Mouse (Mus musculus): ENCODE measurements around the gene Ube2b.

Gene Ube2b

DNA sequence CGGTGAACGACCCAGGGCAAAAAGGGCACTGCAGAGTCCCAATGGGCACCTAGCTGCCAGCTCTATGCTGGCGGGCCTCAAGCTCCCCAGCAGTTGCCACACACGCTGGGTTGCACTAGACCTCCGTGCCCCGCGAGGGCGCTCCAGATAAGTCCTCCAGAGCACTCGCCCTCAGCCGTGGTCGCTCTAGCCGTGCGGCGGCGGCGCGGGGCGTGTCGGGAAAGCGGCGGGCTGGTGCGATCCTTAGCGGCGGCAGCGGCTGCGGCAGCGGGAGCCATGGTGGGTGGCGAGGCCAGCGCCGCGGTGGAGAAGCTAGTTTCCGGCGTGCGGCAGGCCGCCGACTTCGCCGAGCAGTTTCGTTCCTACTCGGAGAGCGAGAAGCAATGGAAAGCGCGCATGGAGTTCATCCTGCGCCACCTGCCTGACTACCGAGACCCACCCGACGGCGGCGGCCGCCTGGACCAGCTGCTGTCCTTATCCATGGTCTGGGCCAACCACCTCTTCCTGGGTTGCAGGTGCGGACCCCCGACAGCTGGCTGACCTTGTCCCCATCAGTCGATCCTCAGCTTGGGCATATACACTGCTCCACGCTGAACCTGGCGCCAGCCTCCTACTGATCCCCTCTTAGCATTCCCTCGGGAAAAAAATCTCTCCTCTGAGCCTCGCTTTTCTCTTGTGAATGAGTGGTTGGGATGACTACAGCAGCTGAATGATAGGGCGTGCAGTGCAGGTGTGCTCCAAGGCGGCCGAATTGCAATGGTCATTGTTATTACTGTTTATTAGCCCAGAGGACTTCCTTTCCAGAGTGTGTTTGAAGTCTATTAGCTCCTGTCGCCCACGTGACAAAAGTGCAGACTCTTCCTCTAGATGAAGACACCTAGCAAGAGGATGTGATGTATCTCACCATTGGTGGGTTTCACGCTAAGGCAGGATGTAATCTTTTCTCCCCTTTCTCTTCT is 32.8 kb downstream of the Ube2b start, which contains the start of gene Cdkn2aipnl:
Gene Cdkn2aipnl, plus strand, starts transcription at position 219 of the 959 bp plus-strand sequence.
- peak; percentile 85 for DNase-seq (ENCODE audit: low spot score)

DNA sequence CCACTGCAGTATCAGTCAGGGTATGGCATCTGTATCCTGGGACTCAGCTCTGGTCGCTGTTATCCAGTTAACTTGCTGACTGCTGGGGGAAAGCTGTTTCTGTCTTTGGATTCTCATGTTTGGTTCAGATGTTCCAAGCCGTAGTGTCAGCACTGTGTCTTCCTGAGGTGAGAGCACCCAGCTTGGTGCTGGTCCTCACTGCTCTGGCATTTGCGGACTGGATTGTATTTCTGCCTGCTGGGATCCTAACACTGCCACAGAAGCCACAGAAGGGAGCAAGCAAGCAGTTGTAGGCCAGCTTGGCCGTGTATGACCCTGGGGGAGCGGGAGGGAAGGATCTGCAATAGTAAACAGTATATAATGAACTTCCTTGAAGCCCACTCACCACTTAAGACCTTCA is 33.9 kb downstream of the Ube2b start:
- no peak for DNase-seq (ENCODE audit: low spot score)

DNA sequence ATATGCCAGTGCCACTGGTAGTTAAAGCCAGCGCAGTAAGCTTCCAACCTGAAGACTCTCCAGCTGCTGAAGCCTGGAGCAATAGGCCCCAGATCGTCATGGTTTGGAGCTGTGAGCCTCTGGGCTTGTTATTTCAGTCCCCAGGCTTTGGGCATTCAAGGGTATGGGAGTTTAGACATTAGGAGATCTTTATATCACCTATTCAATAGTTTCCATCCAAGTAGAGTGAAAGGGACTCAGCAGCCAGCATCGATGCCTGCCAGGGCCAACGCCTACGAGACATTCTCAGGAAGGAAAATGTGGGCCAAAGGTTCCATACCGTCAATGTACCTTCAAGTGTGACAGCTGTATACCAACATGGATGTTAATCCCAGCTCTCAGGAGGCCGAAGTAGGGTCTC is 38.3 kb downstream of the Ube2b start:
- no peak for DNase-seq (ENCODE audit: low spot score)

DNA sequence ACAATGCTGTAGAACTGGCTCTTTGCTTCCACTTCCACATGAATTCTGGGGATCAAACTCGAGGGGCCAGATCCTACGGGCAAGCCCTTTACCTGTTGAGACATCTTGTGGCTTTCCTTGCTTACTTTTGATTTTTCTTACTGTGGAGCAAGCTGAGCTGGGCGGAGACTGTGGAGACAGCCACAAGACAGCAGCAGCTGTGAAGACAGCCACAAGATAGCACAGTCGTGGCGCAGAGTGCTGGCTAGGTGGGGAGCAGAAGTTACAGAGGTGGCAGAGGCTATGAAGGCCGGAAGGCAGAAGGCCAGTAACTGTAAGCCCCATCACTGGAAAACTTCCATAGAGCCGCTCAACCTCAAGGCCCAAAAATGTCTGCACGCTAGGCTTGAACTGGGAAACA is 38.8 kb downstream of the Ube2b start:
- no peak for DNase-seq (ENCODE audit: low spot score)

DNA sequence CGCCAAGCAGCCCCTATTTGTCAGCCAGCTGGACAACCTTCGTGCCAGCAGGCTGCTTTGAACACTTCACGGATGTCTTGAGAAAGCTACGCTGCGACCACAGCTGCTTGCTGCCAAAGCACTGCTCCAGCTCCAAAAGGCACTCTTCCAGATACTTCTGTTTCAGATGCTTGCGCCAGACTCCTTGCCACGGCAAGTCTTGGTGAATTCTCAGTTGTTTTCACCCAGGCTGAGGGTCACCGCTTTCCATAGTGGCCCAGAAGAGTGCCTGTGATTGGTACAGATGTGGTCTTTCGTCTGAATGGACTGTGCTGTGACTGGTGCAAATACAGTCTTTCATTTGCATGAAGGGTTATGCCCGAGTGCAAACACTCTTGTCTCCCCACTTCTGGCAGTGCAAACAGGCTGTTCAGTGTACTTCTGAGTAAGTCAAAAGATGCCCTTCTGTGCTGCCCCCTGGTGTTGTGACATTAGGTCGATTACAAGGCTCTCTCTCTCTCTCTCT is 39.5 kb downstream of the Ube2b start:
- no peak for DNase-seq (ENCODE audit: low spot score)

DNA sequence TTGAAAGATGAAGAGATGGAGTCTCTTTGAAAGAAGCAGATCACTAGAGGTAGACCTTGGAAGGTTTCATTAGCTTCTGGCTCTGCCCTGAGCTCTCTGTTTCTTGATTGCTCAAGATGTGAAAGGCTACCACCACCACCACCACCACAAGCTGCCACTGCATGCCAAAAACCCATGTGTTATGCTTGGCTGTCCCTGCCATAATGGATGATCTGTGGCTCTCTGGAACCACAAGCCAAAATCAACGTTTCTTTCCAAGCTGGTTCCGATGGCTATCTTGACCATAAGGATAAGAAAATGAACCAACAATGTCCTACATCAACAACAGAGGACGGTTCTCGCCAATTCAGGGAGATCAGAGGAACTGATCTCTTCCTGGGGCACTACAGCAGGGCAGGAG is 40.5 kb downstream of the Ube2b start:
- DNase-seq (ENCODE audit: low spot score), result no peak

DNA sequence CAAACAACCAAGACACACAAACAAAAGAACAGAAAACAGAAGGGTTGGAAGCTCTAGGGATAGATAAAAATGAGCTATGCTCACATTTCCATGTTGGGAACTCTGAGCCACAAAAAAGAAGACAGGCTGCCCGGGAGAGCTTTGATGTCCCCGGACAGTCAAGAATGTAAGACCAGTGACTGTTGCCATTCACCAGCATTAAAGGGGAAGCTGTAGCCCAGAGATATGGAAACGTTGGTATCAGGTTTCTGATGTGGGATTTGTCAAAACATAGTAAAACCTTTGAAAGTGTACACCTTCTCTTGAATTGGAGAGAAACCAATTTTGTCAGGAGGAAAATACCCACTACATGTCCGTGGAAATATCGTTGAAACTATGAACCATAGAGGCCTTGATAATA is 41.1 kb downstream of the Ube2b start:
- DNase-seq (ENCODE audit: low spot score), result no peak

DNA sequence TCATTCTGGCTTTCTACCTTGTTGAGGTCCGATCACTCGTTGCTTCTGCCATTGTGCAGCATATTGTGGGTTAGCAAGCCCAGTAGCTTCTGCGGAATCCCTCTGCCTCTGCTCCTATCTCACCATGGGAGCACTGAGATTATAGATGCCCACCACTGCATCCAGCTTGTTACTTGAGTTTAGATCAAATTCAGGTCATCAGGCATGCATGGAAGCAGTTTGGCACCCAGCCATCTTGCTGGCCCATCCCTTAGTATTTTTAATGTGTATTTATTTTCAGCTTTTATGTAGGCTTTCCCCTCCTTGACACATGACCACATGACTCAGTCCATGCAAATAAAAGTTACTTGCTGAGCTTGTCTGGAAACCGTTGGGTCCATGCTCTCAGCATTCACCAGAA is 42.8 kb downstream of the Ube2b start:
- no peak for DNase-seq (ENCODE audit: low spot score)

DNA sequence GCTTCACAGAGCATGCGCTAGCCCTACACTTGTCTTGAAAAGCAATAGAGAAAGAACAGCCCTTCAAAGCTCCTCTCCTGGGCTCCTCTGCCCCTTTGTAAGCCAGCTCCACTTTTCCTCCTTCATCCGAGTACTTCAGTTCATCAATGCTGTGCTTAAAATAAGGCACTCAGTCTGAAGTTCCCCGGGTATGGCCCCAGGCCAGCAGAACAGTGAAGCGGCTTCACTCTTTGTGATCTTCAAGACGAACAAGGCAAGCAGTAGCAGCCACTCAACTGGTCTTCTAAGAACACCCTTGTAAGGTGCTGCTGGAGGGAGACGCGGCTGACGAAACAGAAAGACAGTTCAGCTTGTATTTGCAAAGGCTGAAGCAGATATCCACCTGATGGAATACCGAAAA is 44.5 kb downstream of the Ube2b start:
- no peak for DNase-seq (ENCODE audit: low spot score)

DNA sequence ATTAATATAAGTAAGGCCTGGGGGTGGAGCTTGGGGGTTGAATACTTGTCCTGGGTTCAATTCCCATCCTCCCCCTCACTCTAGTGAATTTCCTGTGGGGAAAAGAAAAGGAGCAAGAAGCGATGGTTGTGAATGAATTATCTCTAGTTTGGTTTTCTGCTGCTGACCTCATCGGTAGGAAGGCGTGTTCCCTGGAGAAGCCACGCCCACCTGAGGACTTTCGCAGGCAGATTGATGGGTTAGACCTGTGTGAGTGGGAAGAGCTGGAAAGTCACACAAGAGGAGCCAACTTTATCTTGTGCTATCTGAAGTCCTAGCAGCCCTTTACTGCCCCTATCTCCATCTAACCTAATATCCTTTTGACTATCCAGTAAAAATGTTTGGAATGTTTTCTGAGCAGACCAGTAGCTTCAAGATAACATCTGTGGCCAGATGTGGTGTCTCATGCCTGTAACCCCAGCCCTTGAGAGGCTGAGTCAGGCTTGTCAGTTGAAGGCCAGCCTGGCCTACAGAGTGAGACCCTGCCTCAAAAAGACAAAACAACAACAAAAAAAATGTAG is 48.6 kb downstream of the Ube2b start:
- no peak for DNase-seq (ENCODE audit: low spot score)

DNA sequence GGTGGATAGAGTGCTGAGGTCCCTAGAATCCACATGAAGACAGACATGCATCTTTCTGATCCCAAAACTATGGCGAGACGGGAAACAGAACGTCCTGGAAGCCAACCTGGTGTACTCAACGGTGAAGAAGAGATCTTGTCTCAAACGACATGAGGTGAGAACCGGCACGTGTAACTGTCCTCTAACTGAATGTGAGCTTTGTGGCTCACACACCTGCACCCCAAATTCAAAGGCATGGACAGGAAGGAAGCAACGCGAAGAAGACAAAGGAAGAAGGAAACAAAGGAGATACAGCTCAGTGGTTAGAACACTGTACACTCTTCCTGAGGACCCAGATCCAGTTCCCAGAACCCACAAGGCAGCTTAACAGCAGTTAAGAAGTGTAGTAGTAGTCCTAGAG is 50.6 kb downstream of the Ube2b start:
- no peak for DNase-seq (ENCODE audit: low spot score)

DNA sequence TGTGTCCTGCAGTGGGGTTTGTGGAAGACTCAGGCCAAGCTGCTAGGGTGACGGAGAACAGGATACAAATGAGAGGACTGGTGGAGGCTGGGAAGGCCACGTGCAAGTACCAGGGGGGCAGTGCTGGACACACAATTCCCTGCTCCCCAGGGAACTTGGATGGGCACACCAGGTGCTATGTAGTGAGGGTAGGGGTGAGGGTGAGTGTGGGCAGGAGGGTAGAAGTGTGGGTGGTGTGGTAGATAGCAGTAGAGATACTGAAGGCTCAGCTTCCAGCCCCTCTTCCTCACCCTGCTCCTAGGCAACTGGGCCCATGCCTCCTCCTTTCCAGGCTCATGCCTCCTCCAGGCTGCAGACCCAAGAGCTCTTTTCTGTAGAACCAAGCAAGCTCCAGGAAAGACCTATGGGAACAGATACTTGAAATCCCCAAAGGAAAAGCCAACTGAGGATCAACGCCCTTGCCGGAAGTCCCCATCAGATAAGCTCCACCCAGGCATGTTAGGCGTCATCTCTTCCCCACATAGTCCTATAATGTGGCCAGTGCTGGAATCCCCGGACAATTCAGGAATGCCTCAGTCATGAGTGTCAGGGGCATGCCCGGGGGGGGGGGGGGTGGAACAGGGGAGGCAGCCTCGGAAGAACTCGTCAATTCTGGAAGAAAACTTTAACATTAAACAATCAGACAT is 51.3 kb downstream of the Ube2b start:
- no peak for DNase-seq (ENCODE audit: low spot score)

DNA sequence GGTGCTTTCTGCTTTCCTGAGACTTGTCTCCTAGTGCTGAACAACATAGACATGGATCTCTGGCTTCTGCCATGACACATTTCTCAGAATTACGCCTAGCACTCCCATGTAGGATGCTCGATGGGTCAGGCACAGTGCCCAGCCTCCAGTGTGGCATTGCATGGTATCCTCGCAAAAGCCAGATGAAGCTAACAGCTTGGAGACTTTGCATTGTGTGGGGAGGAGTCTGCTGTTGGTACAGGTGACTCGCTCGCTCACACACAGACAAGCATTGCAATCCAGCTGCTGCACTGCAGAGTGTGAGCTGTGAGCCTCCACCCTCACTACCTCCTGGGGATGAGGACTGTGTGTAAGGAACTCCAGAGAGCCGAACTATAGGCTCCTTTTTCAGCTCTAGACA is 54.4 kb downstream of the Ube2b start:
- DNase-seq (ENCODE audit: low spot score), result no peak

DNA sequence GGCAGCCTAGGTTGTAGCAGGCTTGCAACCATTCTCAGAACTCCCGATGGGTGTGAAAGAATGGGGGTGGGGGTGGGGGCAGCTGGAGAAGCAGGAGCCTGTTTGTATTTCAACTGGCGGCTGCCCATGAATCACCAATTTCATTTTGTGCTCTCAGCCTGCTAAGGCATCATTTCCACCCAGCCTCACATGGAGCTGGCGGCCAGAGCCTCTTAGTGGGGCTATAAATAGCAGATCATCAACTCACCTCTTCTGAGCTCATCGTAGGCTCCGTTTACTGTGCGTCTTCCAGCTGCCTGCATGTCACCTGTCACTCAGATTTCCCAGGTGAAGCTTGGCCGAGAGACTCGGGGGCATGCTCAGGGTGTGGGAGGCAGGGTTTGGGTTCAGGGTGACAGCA is 55.0 kb downstream of the Ube2b start:
- no peak for DNase-seq (ENCODE audit: low spot score)

DNA sequence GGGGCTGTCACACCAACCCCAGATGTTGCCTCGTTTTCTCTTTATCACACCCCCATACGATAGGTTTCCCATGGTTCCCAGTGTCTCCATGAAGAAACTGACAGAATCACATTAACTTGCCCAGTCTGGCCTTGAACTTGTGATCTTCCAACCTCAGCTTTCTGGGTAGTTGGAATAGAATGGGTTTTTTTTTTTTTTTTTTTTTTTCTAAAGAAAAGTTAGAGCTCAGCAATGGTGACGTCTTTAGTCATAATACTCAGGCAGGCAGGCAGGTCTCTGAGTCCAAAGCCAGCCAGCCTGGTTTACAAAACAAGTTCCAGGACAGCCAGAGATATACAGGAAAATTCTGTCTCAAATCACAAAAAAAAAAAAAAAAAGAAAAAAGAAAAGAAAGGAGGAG is 56.3 kb downstream of the Ube2b start:
- no peak for DNase-seq (ENCODE audit: low spot score)

DNA sequence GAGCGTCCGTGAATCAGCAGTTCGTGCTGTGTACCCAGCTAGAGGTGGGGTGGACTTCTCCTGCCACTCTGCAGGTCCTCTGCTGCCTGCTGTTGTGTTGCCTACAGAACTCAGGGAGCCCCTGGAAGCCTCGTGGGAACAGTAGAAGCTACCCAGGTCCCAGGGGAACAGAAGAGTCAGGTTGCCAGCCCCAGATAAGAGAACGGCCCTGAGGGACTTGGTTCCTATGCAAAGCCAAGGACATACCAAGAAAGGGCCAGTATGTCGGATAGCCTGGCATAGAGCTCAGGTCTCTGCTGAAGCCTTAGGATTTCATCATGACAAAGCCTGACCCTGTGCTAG is 57.1 kb downstream of the Ube2b start:
- no peak for DNase-seq (ENCODE audit: low spot score)

DNA sequence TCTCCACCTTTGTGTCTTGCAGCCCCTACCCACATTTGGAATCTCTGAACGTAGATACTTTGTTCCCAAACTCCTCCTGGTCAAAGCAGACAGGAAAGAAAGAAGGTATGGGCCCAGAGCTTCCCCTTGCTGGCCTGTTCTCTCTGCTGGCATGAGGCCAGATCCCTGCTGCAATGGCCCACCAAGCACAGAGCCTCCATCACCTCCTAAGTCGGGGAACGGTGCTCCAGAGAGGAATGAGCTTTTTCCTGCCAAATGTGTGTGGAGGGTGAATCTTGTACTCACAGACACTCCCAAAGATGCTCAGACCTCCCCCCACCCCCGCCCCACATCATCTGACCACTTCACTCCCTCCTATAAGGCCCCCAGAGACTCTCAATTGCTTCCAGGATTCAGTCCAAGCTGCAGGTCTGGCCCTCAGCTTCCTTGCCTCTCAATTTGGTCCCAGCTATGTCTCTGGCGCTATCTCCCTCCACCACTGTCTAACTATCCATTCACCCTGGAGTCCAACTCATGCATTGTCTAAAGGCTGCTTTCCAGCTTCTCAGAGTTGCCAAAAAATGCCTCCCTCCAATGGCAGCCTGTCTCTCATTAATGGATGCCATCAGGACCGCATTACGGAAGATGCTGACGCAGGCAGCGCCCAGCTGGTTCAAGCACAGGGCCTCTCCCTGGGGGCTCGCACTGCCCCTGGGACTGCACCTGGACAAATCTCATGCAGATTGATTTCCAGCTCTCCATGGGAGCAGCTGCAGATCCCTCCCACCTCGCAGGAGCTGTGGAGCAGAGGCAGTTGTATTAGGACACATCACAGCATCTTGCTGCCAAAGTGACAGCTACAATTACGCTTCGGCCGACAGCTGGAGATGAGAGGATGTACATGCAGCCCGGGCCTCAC is 57.7 kb downstream of the Ube2b start:
- DNase-seq (ENCODE audit: low spot score), result no peak

DNA sequence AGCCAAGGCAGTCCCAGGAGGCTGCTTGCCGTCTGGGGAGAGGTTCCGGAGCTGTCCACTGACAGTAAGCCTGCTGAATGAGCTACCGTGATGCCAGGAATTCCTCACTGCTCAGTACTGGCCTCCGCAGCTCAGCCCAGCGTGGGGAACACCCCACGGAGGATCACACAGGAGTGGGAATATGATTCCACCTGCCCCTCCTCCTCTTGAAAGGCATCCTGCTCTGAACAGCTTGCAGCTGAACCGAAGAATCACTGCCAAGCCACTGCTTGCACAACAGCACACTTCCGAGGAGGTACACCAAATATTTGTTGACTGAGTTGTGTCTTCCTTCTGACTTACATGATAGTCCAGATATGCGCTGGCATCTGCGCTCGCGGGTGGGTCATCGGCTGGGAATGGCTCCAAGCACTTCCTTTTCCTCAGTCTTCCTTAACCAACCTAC is 60.0 kb downstream of the Ube2b start:
- no peak for DNase-seq (ENCODE audit: low spot score)

DNA sequence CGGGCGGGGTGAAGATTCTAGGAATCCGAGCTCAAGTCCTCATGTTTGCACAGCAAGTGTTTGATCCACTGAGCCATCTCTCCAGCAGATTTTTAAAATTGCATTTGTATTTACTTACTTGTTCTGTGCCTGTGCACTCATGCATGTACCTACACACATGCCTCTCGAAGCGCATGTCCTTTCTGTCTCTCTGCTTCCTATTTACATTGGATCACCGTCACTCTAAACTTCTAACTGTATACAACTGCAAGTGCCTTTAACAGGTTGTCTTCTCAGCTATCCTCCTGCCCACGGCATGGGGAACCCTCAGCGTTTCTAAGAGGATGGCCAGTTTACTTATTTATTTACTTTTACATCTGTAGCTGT is 61.0 kb downstream of the Ube2b start:
- DNase-seq (ENCODE audit: low spot score), result no peak

DNA sequence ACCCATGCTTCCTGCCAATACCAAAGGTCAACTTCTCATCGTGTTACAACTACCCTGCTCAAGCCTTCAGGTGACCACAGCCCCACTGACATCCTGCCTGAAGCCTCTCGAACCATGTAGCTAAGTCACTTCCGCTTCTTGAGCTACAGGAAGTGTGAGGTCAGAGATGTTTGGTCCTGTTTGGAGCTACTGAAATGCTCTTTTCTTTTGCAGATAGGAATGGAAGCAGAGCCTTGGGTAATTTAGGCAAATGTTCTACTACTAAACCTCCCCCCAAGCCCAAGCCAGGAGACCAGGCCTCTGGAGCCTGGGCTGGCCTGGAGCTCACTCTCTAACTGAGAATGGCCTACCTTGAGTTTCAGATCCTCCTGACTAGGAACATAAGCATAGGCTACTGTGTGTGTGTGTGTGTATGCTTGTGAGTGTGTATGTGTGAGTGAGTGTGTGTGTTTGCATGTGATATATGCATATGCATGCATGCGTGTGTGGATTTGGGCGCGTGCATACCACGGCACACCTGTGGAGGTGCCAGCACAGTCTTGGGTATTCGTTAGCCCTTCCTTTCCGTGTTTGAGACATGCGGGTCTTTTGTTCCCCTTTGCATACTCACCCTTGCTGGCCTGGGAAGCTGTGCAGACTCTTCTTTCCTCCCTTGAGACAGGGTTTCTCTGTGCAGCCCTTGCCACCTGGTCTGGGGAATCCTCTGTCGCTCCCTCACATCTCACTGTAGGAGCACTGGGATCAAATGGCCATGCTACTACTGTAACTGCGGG is 61.6 kb downstream of the Ube2b start:
- no peak for DNase-seq (ENCODE audit: low spot score)

DNA sequence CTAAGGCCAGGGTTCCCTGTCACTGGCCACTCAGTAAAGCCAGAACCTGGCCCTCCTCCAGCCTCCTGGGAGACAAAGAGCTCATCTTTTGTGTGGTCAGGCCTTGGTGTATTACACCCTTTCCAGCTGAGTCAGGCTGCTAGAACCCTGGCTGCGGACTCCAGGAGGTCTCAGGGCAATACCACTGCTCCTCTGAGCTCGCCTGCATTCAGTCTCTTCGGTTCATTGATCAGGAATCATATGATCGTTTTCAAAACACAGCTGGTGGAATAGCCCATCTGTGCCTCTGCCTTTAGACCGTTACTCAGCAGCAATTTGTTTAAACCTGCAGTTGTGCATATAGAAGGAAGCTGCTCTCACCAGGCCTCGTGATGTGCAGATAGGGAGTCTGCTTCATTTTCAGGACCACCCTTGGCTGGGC is 63.2 kb downstream of the Ube2b start:
- DNase-seq (ENCODE audit: low spot score), result no peak
